Mouse (Mus musculus): ENCODE results near the gene Barx2. TPM values are rescaled to one million over a fixed set of nuclear protein-coding genes. Genes with fewer than 3 reads are reported as not detected.

Gene Barx2
- polyA plus RNA-seq, 1 experiment: not detected

- H3K27me3 ChIP-seq (ENCODE audit: control insufficient read depth, insufficient read depth, insufficient read length): peaks cover 44% of the 10 kb centered on the region
- no peaks in the 10 kb centered on the region for H3K36me3 ChIP-seq (ENCODE audit: control insufficient read depth, insufficient read depth)
- H3K79me2 ChIP-seq (ENCODE audit: control insufficient read depth, insufficient read depth): no peaks in the 10 kb centered on the region
- no peak overlapping the region for H3ac ChIP-seq (ENCODE audit: control insufficient read depth, insufficient read length, low read depth)
- H3K4me3 ChIP-seq (ENCODE audit: insufficient read depth, poor library complexity, severe bottlenecking): no peak overlapping the region
- no peaks in the 10 kb centered on the region for H3K79me3 ChIP-seq (ENCODE audit: low read depth)
- TF ChIP-seq FOSL1 (IDR thresholded peaks at IDR 0.05; ENCODE audit: insufficient read depth, low read length, poor library complexity, severe bottlenecking): no peak
- TF ChIP-seq MYOG (IDR thresholded peaks at IDR 0.05; ENCODE audit: control insufficient read depth, extremely low read depth, insufficient read length): no peak
- no peak for TF ChIP-seq MAX (IDR thresholded peaks at IDR 0.05)
- no peak for TF ChIP-seq MYOD1 (IDR thresholded peaks at IDR 0.05; ENCODE audit: control insufficient read depth, insufficient read length, low read depth)
- TF ChIP-seq CTCF (IDR thresholded peaks at IDR 0.05; ENCODE audit: control insufficient read depth, insufficient read depth, insufficient read length): no peak
- no peak for TF ChIP-seq CEBPB (IDR thresholded peaks at IDR 0.05; ENCODE audit: low read depth)
- TF ChIP-seq USF1 (IDR thresholded peaks at IDR 0.05; ENCODE audit: low read depth): no peak
Measured at GRCm38 (mm10) chr9:31913739-31914591, 703 bp upstream of the Barx2 start.

GRCm38 (mm10) chr9:31912553-31912920 lies 725 bp downstream of the Barx2 start:
- no peaks in the 10 kb centered on the region for H3K79me3 ChIP-seq (ENCODE audit: low read depth)
- no peak overlapping the region for H3K4me3 ChIP-seq (ENCODE audit: insufficient read depth, poor library complexity, severe bottlenecking)
- peaks cover 50% of the 10 kb centered on the region for H3K27me3 ChIP-seq (ENCODE audit: control insufficient read depth, insufficient read depth, insufficient read length)
- no peaks in the 10 kb centered on the region for H3K36me3 ChIP-seq (ENCODE audit: control insufficient read depth, insufficient read depth)
- no peaks in the 10 kb centered on the region for H3K79me2 ChIP-seq (ENCODE audit: control insufficient read depth, insufficient read depth)
- TF ChIP-seq MAX (IDR thresholded peaks at IDR 0.05): no peak
- no peak for TF ChIP-seq MYOG (IDR thresholded peaks at IDR 0.05; ENCODE audit: control insufficient read depth, extremely low read depth, insufficient read length)
- TF ChIP-seq MYOD1 (IDR thresholded peaks at IDR 0.05; ENCODE audit: control insufficient read depth, insufficient read length, low read depth): no peak
- TF ChIP-seq CEBPB (IDR thresholded peaks at IDR 0.05; ENCODE audit: low read depth): no peak
- TF ChIP-seq CTCF (IDR thresholded peaks at IDR 0.05; ENCODE audit: control insufficient read depth, insufficient read depth, insufficient read length): no peak
- TF ChIP-seq FOSL1 (IDR thresholded peaks at IDR 0.05; ENCODE audit: insufficient read depth, low read length, poor library complexity, severe bottlenecking): no peak
- TF ChIP-seq USF1 (IDR thresholded peaks at IDR 0.05; ENCODE audit: low read depth): no peak
- no peak overlapping the region for H3ac ChIP-seq (ENCODE audit: control insufficient read depth, insufficient read length, low read depth)

- no peaks in the 10 kb centered on the region for H3K79me3 ChIP-seq (ENCODE audit: low read depth)
- no peak overlapping the region for H3K4me3 ChIP-seq (ENCODE audit: insufficient read depth, poor library complexity, severe bottlenecking)
- H3K79me2 ChIP-seq (ENCODE audit: control insufficient read depth, insufficient read depth): no peaks in the 10 kb centered on the region
- TF ChIP-seq MYOG (IDR thresholded peaks at IDR 0.05; ENCODE audit: control insufficient read depth, extremely low read depth, insufficient read length) (no peak), USF1 (IDR thresholded peaks at IDR 0.05; ENCODE audit: low read depth) (no peak), MAX (IDR thresholded peaks at IDR 0.05) (no peak), FOSL1 (IDR thresholded peaks at IDR 0.05; ENCODE audit: insufficient read depth, low read length, poor library complexity, severe bottlenecking) (no peak)
- no peak overlapping the region for H3ac ChIP-seq (ENCODE audit: control insufficient read depth, insufficient read length, low read depth)
- peaks cover 36% of the 10 kb centered on the region for H3K27me3 ChIP-seq (ENCODE audit: control insufficient read depth, insufficient read depth, insufficient read length)
- no peaks in the 10 kb centered on the region for H3K36me3 ChIP-seq (ENCODE audit: control insufficient read depth, insufficient read depth)
Measured at GRCm38 (mm10) chr9:31910221-31910620, 3.0 kb downstream of the Barx2 start.

- no peaks in the 10 kb centered on the region for H3K79me3 ChIP-seq (ENCODE audit: low read depth)
- no peak overlapping the region for H3K4me3 ChIP-seq (ENCODE audit: insufficient read depth, poor library complexity, severe bottlenecking)
- no peak for TF ChIP-seq MYOG (IDR thresholded peaks at IDR 0.05; ENCODE audit: control insufficient read depth, extremely low read depth, insufficient read length)
- no peak for TF ChIP-seq CTCF (IDR thresholded peaks at IDR 0.05; ENCODE audit: control insufficient read depth, insufficient read depth, insufficient read length)
- no peak for TF ChIP-seq USF1 (IDR thresholded peaks at IDR 0.05; ENCODE audit: low read depth)
- no peak for TF ChIP-seq MYOD1 (IDR thresholded peaks at IDR 0.05; ENCODE audit: control insufficient read depth, insufficient read length, low read depth)
- no peak for TF ChIP-seq CEBPB (IDR thresholded peaks at IDR 0.05; ENCODE audit: low read depth)
- TF ChIP-seq MAX (IDR thresholded peaks at IDR 0.05): no peak
- TF ChIP-seq FOSL1 (IDR thresholded peaks at IDR 0.05; ENCODE audit: insufficient read depth, low read length, poor library complexity, severe bottlenecking): no peak
- H3K79me2 ChIP-seq (ENCODE audit: control insufficient read depth, insufficient read depth): no peaks in the 10 kb centered on the region
- no peak overlapping the region for H3ac ChIP-seq (ENCODE audit: control insufficient read depth, insufficient read length, low read depth)
- H3K36me3 ChIP-seq (ENCODE audit: control insufficient read depth, insufficient read depth): no peaks in the 10 kb centered on the region
- H3K27me3 ChIP-seq (ENCODE audit: control insufficient read depth, insufficient read depth, insufficient read length): peaks cover 23% of the 10 kb centered on the region
Measured at GRCm38 (mm10) chr9:31901781-31902180, 11.5 kb downstream of the Barx2 start.

- Histone ChIP-seq H3K4me3 (ENCODE audit: insufficient read depth, poor library complexity, severe bottlenecking) (no peak overlapping the region), H3K27me3 (ENCODE audit: control insufficient read depth, insufficient read depth, insufficient read length) (peaks cover 16% of the 10 kb centered on the region), H3K79me3 (ENCODE audit: low read depth) (no peaks in the 10 kb centered on the region), H3K79me2 (ENCODE audit: control insufficient read depth, insufficient read depth) (no peaks in the 10 kb centered on the region), H3K36me3 (ENCODE audit: control insufficient read depth, insufficient read depth) (no peaks in the 10 kb centered on the region), H3ac (ENCODE audit: control insufficient read depth, insufficient read length, low read depth) (no peak overlapping the region)
- TF ChIP-seq CEBPB (IDR thresholded peaks at IDR 0.05; ENCODE audit: low read depth) (no peak), MAX (IDR thresholded peaks at IDR 0.05) (no peak), MYOG (IDR thresholded peaks at IDR 0.05; ENCODE audit: control insufficient read depth, extremely low read depth, insufficient read length) (no peak), MYOD1 (IDR thresholded peaks at IDR 0.05; ENCODE audit: control insufficient read depth, insufficient read length, low read depth) (no peak), USF1 (IDR thresholded peaks at IDR 0.05; ENCODE audit: low read depth) (no peak), FOSL1 (IDR thresholded peaks at IDR 0.05; ENCODE audit: insufficient read depth, low read length, poor library complexity, severe bottlenecking) (no peak), CTCF (IDR thresholded peaks at IDR 0.05; ENCODE audit: control insufficient read depth, insufficient read depth, insufficient read length) (no peak)
Measured at GRCm38 (mm10) chr9:31894775-31895320, 18.4 kb downstream of the Barx2 start.

All from C2C12 (cell line).